Mouse (Mus musculus): ENCODE measurements around the gene Abat.

The Abat gene

DNA sequence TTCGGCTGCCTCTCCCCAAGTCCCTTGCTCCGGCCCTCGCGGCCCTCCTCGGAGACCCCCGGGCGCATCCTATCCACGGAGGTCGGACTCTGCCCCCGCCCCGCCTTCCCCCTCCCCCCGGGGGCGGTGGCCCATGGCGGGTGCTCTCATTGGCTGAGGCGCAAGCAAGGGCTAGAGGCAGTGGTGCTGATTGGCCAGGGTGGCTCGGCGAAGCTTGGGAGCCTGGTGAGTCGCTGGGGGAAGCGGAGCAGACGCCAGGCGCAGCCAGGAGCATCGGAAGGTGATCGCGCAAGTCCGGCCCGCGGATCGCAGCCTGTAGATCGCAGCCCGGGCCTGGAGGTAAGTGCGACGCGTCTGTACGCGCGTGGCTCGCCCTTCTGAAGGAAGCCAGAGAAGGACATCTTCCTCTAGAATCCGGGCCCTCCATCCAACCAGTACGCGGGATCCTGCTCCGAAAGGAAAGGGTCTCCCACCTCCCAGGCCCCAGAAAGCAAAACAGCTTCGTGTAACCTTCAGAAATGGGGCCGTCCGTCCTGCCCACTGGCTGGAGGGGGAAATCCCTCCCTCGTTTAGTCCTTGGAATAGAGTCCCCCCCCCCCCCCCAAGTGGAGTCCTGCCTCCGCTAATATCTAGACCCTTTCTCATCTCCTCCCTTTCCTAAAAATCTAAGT is at the start of gene Abat:
TSS of gene Abat (plus strand) at position 194 of the 671 bp plus-strand sequence.
- DNase-seq = peak; percentile 98

DNA sequence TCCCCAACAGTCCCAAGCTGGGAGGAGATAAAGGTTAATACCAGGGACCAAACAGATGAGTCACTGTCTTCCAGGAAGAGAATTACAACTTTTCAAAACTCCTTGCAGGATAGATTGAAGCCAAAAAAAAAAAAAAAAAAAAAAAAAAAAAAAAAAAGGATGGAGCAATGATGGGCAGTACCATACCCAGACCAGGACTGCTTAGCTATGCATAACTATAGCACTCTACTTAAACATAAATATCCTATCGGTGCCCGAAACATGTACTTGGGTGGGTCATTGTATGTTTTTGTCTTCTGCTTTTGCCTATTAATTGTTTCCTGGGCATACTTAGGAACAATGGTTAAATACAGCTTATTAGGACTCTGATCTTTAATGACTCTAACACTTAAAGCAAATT is 43.1 kb upstream of the Abat start:
- DNase-seq = no peak

GRCm38 (mm10) chr16:8470603-8471481 is 42.4 kb upstream of the Abat start, which contains the start of gene Mettl22:
Mettl22 (plus strand) TSS chr16:8470788.
- DNase-seq = peak; percentile 93

GRCm38 (mm10) chr16:8487396-8488005 is 25.7 kb upstream of the Abat start:
- DNase-seq = no peak

- no peak for DNase-seq
Observed at GRCm38 (mm10) chr16:8489340-8489739, 23.9 kb upstream of the Abat start.

GRCm38 (mm10) chr16:8491743-8492490 is 21.3 kb upstream of the Abat start:
- no peak for DNase-seq

DNA sequence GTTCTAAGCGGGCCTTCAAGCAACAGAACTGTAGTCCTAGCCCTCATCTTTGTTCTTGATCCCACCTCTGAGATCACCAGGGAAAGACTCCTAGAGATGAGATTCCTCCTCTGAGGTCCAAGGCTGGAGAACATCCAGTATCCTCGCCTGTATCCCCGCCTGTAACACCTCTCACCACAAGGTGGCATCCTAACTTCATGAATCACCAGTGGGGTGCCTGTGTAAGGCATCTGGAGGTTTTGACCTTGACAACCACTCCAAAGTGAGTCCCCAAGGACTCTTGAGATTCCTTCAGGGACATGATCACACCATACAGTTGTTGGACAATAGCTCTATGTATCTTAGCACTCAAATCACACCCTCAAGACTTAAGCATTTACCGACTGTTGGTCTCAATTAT is 19.0 kb upstream of the Abat start:
- DNase-seq = peak; percentile 45

DNA sequence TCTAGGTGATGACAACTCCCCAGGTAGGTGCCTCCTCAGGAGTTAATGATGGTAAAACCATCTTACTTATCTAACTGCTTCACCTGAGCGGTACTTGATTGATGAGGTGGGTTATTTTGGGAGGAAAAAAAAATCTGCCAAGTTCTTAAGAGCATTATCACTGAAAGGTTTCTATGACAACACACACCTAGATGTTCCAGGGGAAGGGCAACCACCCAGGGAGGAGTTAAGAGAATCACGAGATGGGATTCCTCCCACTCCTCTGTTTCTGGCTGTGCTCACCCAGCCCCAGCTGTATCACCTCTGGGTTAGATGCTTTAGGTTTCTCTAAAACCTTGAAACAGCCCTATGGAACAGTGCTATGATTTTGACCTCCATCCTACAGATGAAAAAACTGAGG is 16.3 kb upstream of the Abat start:
- no peak for DNase-seq

GRCm38 (mm10) chr16:8504271-8504670 is 9.0 kb upstream of the Abat start:
- DNase-seq = no peak

GRCm38 (mm10) chr16:8509894-8510293 is 3.3 kb upstream of the Abat start:
- DNase-seq = no peak

- DNase-seq = no peak
Observed at GRCm38 (mm10) chr16:8512830-8513229, 399 bp upstream of the Abat start.

- peak; percentile 75 for DNase-seq
Observed at GRCm38 (mm10) chr16:8514180-8514579, 951 bp downstream of the Abat start.

DNA sequence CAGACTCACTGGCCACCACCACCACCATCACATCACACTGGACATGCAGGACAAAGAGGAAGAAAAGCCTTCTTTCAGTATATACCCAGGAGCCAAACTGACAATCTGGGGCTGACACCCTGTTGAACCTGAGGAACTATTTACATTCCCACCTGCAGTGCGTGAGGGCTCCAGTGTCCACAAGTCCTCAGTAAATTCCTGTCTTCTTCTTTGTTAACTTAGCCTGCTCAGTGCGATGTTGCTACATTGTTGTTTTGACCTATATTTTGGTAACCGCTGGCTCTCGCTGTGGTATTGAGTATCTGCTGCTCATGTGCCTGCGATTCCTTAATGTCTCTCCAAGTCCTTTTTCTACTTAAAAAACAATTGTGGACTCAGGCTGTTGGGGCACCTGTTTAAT is 7.3 kb downstream of the Abat start:
- DNase-seq = no peak

DNA sequence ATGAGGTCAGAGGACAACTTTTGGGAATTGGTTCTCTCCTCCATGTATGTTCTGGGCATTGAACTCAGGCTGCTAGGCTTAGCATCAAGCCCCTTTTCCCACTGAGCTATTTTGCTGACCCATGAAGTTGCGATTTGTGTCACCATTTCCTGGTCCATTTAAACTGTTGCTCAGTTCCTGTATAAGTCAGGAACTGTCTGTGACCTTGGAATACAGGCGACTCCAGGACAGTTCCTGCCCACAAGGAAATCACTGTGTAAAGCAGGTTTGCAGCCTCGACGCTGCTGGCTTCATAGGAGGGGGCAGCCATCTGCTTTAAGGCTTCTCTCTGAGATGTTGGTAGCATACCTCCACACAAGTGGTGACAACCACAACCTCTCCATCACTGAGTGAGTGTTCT is 8.1 kb downstream of the Abat start:
- no peak for DNase-seq

- DNase-seq = peak; percentile 50
Observed at GRCm38 (mm10) chr16:8523480-8524144, 10.4 kb downstream of the Abat start.

GRCm38 (mm10) chr16:8524163-8524847 is 11.1 kb downstream of the Abat start:
- DNase-seq = no peak

- DNase-seq = no peak
Observed at GRCm38 (mm10) chr16:8525293-8525692, 12.1 kb downstream of the Abat start.

DNA sequence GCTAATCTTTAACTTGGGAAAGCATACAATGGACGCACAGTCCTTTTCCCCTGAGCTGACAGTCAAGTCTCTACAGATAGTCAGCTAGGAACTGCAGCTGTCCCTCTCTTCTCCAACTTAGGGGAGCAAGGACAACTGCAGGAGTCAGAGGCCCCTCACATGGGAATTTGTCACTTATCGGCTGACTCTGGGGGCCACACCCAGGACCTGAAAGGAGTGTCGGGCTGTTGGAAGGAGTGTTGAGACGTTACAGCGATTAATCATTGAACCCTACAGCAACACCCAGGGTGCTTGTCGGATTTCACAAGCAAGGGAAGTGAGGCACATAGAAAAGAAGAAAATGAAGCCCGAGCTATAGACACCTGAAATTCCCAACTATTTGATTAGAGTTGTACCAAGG is 12.6 kb downstream of the Abat start:
- DNase-seq = no peak

DNA sequence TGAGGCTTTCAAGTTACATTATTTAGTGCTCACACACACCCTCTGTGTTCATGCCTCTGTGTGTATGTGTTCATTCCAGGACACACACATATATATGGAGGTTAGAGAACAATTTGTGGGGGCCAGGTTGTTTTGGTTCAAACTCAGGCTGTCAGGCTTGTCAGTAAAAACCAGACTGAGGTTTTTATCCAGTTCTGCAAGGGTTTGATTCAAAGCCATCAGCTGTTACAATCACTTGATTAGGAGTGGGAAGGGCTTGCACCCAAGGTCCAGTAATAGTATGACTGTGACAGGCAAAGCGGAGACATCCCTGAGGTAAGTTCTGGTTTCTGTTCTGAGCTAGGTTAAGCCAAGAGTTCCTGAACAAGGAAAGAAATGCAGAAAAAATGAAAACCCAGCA is 16.2 kb downstream of the Abat start:
- DNase-seq = no peak

DNA sequence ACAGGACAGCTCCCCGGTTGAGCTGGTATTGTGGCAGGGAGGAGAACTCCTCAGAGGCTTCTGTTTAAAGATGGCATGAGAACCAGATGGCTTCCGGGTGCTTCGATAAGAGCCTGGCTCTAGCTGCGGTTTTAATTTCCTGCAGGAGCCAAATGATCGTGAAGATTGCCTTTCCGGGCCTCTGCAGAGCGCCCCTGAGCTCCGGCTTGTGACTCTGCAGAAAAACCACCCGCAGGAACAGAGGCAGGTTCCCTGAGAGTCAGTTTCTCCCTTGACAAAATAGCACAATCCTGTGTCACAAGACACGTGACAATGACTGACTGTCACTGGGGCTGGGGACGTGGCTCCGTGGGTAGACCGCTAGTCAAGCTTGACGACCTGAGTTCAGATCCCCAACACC is 16.8 kb downstream of the Abat start:
- no peak for DNase-seq

DNA sequence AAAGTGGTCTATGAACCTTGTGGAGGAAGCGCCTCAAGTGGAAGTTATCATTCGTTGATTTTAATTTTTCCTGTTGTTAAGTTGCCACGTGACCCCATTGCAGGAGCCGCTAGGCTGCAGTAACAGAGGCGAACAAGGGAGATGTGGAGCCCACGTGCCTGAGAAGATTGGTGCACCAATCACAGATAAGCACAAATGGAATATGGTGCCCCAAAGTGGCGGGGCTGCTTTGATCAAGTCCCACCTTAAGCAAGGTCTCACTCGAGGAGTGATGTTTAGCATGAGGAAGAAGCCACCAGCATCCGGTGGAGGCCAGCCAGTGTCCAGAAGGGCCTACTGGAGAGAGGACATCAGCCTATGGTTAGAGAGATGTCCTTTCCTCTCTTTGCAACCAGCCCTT is 19.2 kb downstream of the Abat start:
- no peak for DNase-seq

GRCm38 (mm10) chr16:8532894-8533293 is 19.7 kb downstream of the Abat start:
- no peak for DNase-seq

All from kidney, adult 11 months (tissue).